In genomic region chr12:79974530-79974929, GRCm38 (mm10) we compare ENCODE assay signal across 9 mouse cellular contexts.
DNase-seq lines count a peak whose midpoint lies in the region; ATAC-seq and TF ChIP-seq lines count a peak whose summit lies in the region.
"Had no signal": no experiment of that assay in that cellular context is flagged by ENCODE, and none has a peak within 500 bp of the region (broad histone marks: within the 10 kb centered on the region; RNA-seq: fewer than 3 reads in every experiment).

No protein-coding gene starts in this region.

- no peaks in the 10 kb centered on the region for H3K36me3 ChIP-seq in intestine, embryonic 14.5 days (ENCODE audit: control insufficient read depth, insufficient read depth, low read length)
- no peaks in the 10 kb centered on the region for H3K36me3 ChIP-seq in intestine, postnatal 0 days (ENCODE audit: control insufficient read depth, insufficient read depth)
- H3K36me3 ChIP-seq in heart, embryonic 15.5 days = no peaks in the 10 kb centered on the region
- no peaks in the 10 kb centered on the region for H3K36me3 ChIP-seq in limb, embryonic 13.5 days
- H3K36me3 ChIP-seq: neural tube, embryonic 12.5 days had no signal

- no peaks in the 10 kb centered on the region for H3K27me3 ChIP-seq in intestine, embryonic 14.5 days (replicated peaks; ENCODE audit: control insufficient read depth, insufficient read depth, low read length)
- H3K27me3 ChIP-seq in intestine, postnatal 0 days (replicated peaks; ENCODE audit: control insufficient read depth, insufficient read depth, low read length) = no peaks in the 10 kb centered on the region
- H3K27me3 ChIP-seq in heart, embryonic 15.5 days = no peaks in the 10 kb centered on the region
- no peaks in the 10 kb centered on the region for H3K27me3 ChIP-seq in limb, embryonic 13.5 days
- H3K27me3 ChIP-seq: neural tube, embryonic 12.5 days had no signal

- no peak for ATAC-seq in intestine, embryonic 14.5 days (replicated peaks; ENCODE audit: low FRiP score, low TSS enrichment, low read depth)
- ATAC-seq in intestine, postnatal 0 days = no peak
- ATAC-seq in heart, embryonic 15.5 days (replicated peaks; ENCODE audit: insufficient number of reproducible peaks, insufficient read depth, low FRiP score, low read depth) = peak; percentile 30
- ATAC-seq in limb, embryonic 13.5 days (ENCODE audit: low FRiP score, low read depth) = no peak
- no peak for ATAC-seq in erythroid progenitor cell, adult 5-6 weeks (replicated peaks; ENCODE audit: low FRiP score, poor library complexity, severe bottlenecking)

- peak overlapping the region; percentile 81 for H3K27ac ChIP-seq in intestine, embryonic 14.5 days (ENCODE audit: low read depth)
- H3K27ac ChIP-seq in intestine, postnatal 0 days (ENCODE audit: low read depth, low read length) = no peak overlapping the region
- peak overlapping the region; percentile 65 for H3K27ac ChIP-seq in heart, embryonic 15.5 days
- peak overlapping the region; percentile 59; the same call in 1 of the 2 replicates for H3K27ac ChIP-seq in limb, embryonic 13.5 days
- H3K27ac ChIP-seq: neural tube, embryonic 12.5 days had no signal

- no peak overlapping the region for H3K9ac ChIP-seq in intestine, embryonic 14.5 days (ENCODE audit: low read length)
- no peak overlapping the region for H3K9ac ChIP-seq in intestine, postnatal 0 days (ENCODE audit: low read depth, low read length)
- no peak overlapping the region for H3K9ac ChIP-seq in heart, embryonic 15.5 days
- H3K9ac ChIP-seq in limb, embryonic 13.5 days = no peak overlapping the region
- H3K9ac ChIP-seq: neural tube, embryonic 12.5 days had no signal

- H3K4me3 ChIP-seq in intestine, embryonic 14.5 days (ENCODE audit: low read depth, low read length) = no peak overlapping the region
- no peak overlapping the region for H3K4me3 ChIP-seq in intestine, postnatal 0 days (ENCODE audit: low read depth, low read length)
- H3K4me3 ChIP-seq in heart, embryonic 15.5 days = no peak overlapping the region
- H3K4me3 ChIP-seq in limb, embryonic 13.5 days = no peak overlapping the region
- H3K4me3 ChIP-seq: neural tube, embryonic 12.5 days had no signal

- H3K4me2 ChIP-seq in intestine, embryonic 14.5 days (ENCODE audit: low read length) = no peak overlapping the region
- H3K4me2 ChIP-seq in intestine, postnatal 0 days (replicated peaks; ENCODE audit: low read depth) = no peak overlapping the region
- no peak overlapping the region for H3K4me2 ChIP-seq in heart, embryonic 15.5 days
- H3K4me2 ChIP-seq in limb, embryonic 13.5 days (replicated peaks) = no peak overlapping the region
- H3K4me2 ChIP-seq: neural tube, embryonic 12.5 days had no signal

- peaks cover 52% of the 10 kb centered on the region for H3K4me1 ChIP-seq in intestine, embryonic 14.5 days (replicated peaks; ENCODE audit: control insufficient read depth, insufficient read depth, low read length)
- H3K4me1 ChIP-seq in intestine, postnatal 0 days (replicated peaks; ENCODE audit: control insufficient read depth, insufficient read depth, low read length) = no peaks in the 10 kb centered on the region
- H3K4me1 ChIP-seq in heart, embryonic 15.5 days (replicated peaks) = peaks cover 46% of the 10 kb centered on the region
- H3K4me1 ChIP-seq in limb, embryonic 13.5 days = peaks cover 50% of the 10 kb centered on the region

- WGBS in intestine, embryonic 14.5 days = 36% methylated on average over 7 of the region's 7 CpGs
- 65% methylated on average over 7 of the region's 7 CpGs for WGBS in intestine, postnatal 0 days
- WGBS in heart, embryonic 15.5 days = 29% methylated on average over 7 of the region's 7 CpGs
- WGBS in limb, embryonic 13.5 days = 44% methylated on average over 7 of the region's 7 CpGs

- no peak for DNase-seq in intestine, embryonic 14.5 days (ENCODE audit: low spot score)
- DNase-seq in Muller cell, postnatal 12 days (ENCODE audit: inconsistent ontology term) = peak; percentile 64
- no peak for DNase-seq in cerebellum, postnatal 14 days
- no peak for DNase-seq in layer of hippocampus, postnatal 25 days (ENCODE audit: extremely low spot score in 1 of 2, low spot score in 1 of 2)

- H3K9me3 ChIP-seq in intestine, embryonic 14.5 days (ENCODE audit: control insufficient read depth, low read length) = no peaks in the 10 kb centered on the region
- H3K9me3 ChIP-seq in intestine, postnatal 0 days (ENCODE audit: control insufficient read depth) = no peaks in the 10 kb centered on the region
- no peaks in the 10 kb centered on the region for H3K9me3 ChIP-seq in heart, embryonic 15.5 days (replicated peaks)
- peaks cover 2% of the 10 kb centered on the region for H3K9me3 ChIP-seq in limb, embryonic 13.5 days
- H3K9me3 ChIP-seq: neural tube, embryonic 12.5 days had no signal

- no peak for TF ChIP-seq CTCF in intestine, postnatal 0 days (IDR thresholded peaks at IDR 0.05; ENCODE audit: low read depth)
